Mouse (Mus musculus) G1E (cell line): ENCODE results near the gene Unc50. TPM values are rescaled to one million over a fixed set of nuclear protein-coding genes. Genes with fewer than 3 reads are reported as not detected.

Source experiments
- ATAC-seq: 2 replicates; pipeline ENCODE4 v1.8.0; 2016; ENCODE audit warnings: mild to moderate bottlenecking; ENCODE audit not compliant: insufficient number of reproducible peaks, poor library complexity, low FRiP score, severe bottlenecking; ENCODE audit errors: extremely low read depth
- DNase-seq: peaks from one replicate; pipeline ENCODE4 v3.0.0; 2012; ENCODE audit warnings: low spot score
- H3K27me3 ChIP-seq: 2 replicates; pipeline ENCODE4 v1.6.1; 2012; ENCODE audit warnings: mild to moderate bottlenecking, low read length, inconsistent platforms; ENCODE audit not compliant: insufficient read depth
- H3K36me3 ChIP-seq: replicated peaks from 2 replicates; pipeline ENCODE3; 2012; ENCODE audit warnings: mild to moderate bottlenecking, inconsistent platforms
- H3K4me1 ChIP-seq: 2 replicates; pipeline ENCODE4 v1.6.1; 2012; ENCODE audit warnings: low read depth, low read length, inconsistent platforms, mixed read lengths; ENCODE audit not compliant: insufficient read depth
- H3K4me3 ChIP-seq: 2 replicates; pipeline ENCODE4 v1.5.1; 2012; ENCODE audit warnings: low read depth, mild to moderate bottlenecking, inconsistent platforms, low read length, moderate library complexity, mixed read lengths
- H3K9me3 ChIP-seq: replicated peaks from 2 replicates; pipeline ENCODE4 v1.6.1; 2012; ENCODE audit warnings: inconsistent platforms
- CTCF ChIP-seq: IDR thresholded peaks from 2 replicates; pipeline ENCODE4 v1.5.1; 2012; ENCODE audit warnings: low read depth, low read length, inconsistent platforms, mixed read lengths
- GATA1 ChIP-seq: IDR thresholded peaks from 2 replicates; pipeline ENCODE4 v1.6.1; 2012; ENCODE audit warnings: borderline replicate concordance, low read length, inconsistent platforms, mixed read lengths
- GATA2 ChIP-seq: IDR thresholded peaks from 2 replicates; pipeline ENCODE4 v1.6.1; 2012; ENCODE audit warnings: low read depth, low read length, inconsistent platforms, borderline replicate concordance
- POLR2AphosphoS5 ChIP-seq: IDR thresholded peaks from 2 replicates; pipeline ENCODE4 v1.6.1; 2012; ENCODE audit warnings: low read depth, low read length, inconsistent platforms; ENCODE audit not compliant: insufficient replicate concordance
- TAL1 ChIP-seq: conservative IDR thresholded peaks from 2 replicates; pipeline ENCODE4 v1.6.1; 2012; ENCODE audit warnings: low read depth, low read length, inconsistent platforms, mixed read lengths
- polyA plus RNA-seq: library from polyadenylated mRNA; stranded (reverse); fragments of >175 nt; gene quantifications from 2 replicates; pipeline ENCODE4 v1.2.3, GENCODE M21; 2012
- total RNA-seq, 2 experiments: library from RNA; stranded (forward) in 1 of 2; stranded (reverse) in 1 of 2; fragments of 200-1000 nt in 1 of 2; fragments of >200 nt in 1 of 2; fragmentation: Nextera tagmentation in 1 of 2; gene quantifications; 2 replicates each; pipeline ENCODE4 v1.2.3; 2014 to 2017

Unc50 gene
- total and polyA plus RNA-seq, 3 experiments, result 39.7 to 119 (median 44.7) TPM

- TF ChIP-seq TAL1 (no peak), POLR2AphosphoS5 (no peak), CTCF (no peak), GATA2 (no peak), GATA1 (no peak)
- no peak overlapping the region for H3K4me3 ChIP-seq
- DNase-seq (peak; percentile 37), ATAC-seq (0 out of 2 replicates have a peak, but pooled peaks have one; percentile 34)
- H3K27me3 ChIP-seq, result peaks cover 17% of the 10 kb centered on the region
- H3K36me3 ChIP-seq, result no peaks in the 10 kb centered on the region
- H3K4me1 ChIP-seq, result peaks cover 20% of the 10 kb centered on the region
- no peaks in the 10 kb centered on the region for H3K9me3 ChIP-seq
These were observed 20.3 kb upstream of the Unc50 start for GRCm38 (mm10) chr1:37409647-37410046.

- no peak for TF ChIP-seq TAL1
- TF ChIP-seq GATA2, result no peak
- TF ChIP-seq GATA1, result no peak
- no peak for TF ChIP-seq POLR2AphosphoS5
- TF ChIP-seq CTCF, result no peak
- Histone ChIP-seq H3K27me3 (no peaks in the 10 kb centered on the region), H3K9me3 (peaks cover 2% of the 10 kb centered on the region; the same call in 1 of the 2 replicates), H3K4me3 (no peak overlapping the region), H3K4me1 (peaks cover 8% of the 10 kb centered on the region), H3K36me3 (peaks cover 41% of the 10 kb centered on the region)
- ATAC-seq, result no peak
- no peak for DNase-seq
These were observed 14.5 kb upstream of the Unc50 start for GRCm38 (mm10) chr1:37415394-37415793.

GRCm38 (mm10) chr1:37419420-37419819 is 10.5 kb upstream of the Unc50 start:
- Histone ChIP-seq H3K9me3 (peaks cover 8% of the 10 kb centered on the region), H3K4me3 (no peak overlapping the region), H3K27me3 (no peaks in the 10 kb centered on the region), H3K36me3 (peaks cover 76% of the 10 kb centered on the region), H3K4me1 (peaks cover 6% of the 10 kb centered on the region)
- ATAC-seq, result peak; percentile 66
- no peak for DNase-seq
- TF ChIP-seq GATA1 (no peak), GATA2 (no peak), CTCF (peak; percentile 99)

- H3K4me1 ChIP-seq, result peaks cover 52% of the 10 kb centered on the region
- no peak for DNase-seq
- peak overlapping the region; percentile 31; the same call in 1 of the 2 replicates for H3K4me3 ChIP-seq
These were observed 2.6 kb upstream of the Unc50 start for GRCm38 (mm10) chr1:37427144-37427875.

DNA sequence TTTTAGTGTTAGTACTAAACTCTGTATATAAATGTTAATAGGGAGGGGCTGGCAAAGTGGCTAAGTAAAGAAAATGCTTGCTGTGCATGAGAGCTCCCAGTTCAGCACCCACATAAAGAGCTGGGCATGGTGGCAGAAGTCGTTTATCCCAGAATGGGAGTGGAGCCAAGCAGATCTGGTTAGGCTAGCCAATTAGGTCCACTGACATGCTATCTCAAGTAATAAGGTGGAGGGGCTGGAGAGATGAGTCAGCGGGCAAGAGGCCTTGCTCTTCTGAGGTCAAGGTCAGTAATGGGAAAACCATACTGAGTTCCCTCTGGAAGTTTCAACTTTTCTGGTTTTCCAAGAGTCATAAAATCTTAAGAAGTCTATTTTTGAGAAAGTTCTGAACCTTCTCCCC is 1.0 kb upstream of the Unc50 start:
- peaks cover 64% of the 10 kb centered on the region for H3K4me1 ChIP-seq
- no peak for TF ChIP-seq GATA2

More at GRCm38 (mm10) chr1:37427144-37427875, 2.6 kb upstream of the Unc50 start:
- TF ChIP-seq GATA2 (no peak), TAL1 (no peak), CTCF (no peak), GATA1 (no peak), POLR2AphosphoS5 (no peak)
- ATAC-seq, result no peak
- no peaks in the 10 kb centered on the region for H3K27me3 ChIP-seq
- H3K36me3 ChIP-seq, result peaks cover 69% of the 10 kb centered on the region
- H3K9me3 ChIP-seq, result peaks cover 6% of the 10 kb centered on the region

DNA sequence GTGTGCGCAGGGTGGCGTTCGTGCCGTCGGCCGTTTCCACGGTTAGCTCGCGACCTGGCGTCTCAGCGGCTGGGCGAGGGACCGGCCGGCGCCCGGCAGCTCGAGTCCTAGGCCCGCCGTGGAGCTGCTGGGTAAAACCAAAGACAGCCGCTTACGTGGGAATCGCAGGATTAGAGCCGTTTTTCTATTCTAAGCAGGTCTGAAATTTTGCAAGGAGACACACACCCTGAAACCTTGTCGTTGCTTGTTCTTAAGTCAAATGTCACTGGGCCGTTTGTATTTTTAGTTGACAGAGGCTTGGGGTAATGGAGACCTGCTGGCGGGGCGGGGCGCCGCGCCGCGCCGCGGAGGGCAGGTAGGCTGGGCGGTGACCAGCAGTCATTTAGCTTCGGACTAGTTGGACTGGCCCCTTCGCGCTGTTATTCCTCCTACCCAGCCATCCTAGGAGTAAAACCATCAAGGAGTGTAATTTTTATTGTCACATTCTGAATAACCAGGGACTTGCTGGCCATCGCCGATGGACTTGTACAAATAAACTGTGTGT is 430 bp downstream of the Unc50 start:
- TF ChIP-seq POLR2AphosphoS5 (no peak), CTCF (no peak), TAL1 (no peak), GATA1 (no peak), GATA2 (no peak)
- H3K27me3 ChIP-seq, result no peaks in the 10 kb centered on the region
- DNase-seq (no peak), ATAC-seq (no peak)
- peak overlapping the region; percentile 85 for H3K4me3 ChIP-seq
- H3K9me3 ChIP-seq, result no peaks in the 10 kb centered on the region
- H3K36me3 ChIP-seq, result peaks cover 64% of the 10 kb centered on the region
- peaks cover 69% of the 10 kb centered on the region for H3K4me1 ChIP-seq

More for the DNA sequence above, 1.0 kb upstream of the Unc50 start:
- ATAC-seq (no peak), DNase-seq (no peak)
- Histone ChIP-seq H3K27me3 (no peaks in the 10 kb centered on the region), H3K9me3 (peaks cover 6% of the 10 kb centered on the region), H3K36me3 (peaks cover 70% of the 10 kb centered on the region), H3K4me3 (peak overlapping the region; percentile 85)
